Mouse (Mus musculus): ENCODE measurements around the gene Sgms2.

Sgms2 gene

GRCm38 (mm10) chr3:131488403-131488802 is 2.8 kb downstream of the Sgms2 start:
- DNase-seq (ENCODE audit: low spot score in 2 of 2) = no peak

DNA sequence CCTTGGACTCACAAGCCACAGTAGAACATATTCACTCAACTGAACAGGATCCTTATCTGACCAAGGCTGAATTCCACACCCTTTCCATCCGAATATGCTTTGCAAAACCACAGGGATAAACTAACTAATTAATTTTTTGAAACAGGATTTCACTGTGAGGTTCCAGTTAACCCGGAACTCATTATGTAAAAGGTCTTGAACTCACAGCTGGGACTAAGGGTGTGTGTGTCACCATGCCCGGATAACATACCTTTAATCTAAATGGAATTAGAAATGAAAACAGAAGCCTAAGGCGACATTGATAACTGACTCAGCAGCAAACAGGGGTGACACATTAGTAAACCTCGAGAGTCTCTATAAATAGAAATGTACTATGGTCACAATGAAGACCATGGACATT is 5.8 kb downstream of the Sgms2 start:
- no peak for DNase-seq (ENCODE audit: low spot score in 2 of 2)

GRCm38 (mm10) chr3:131483650-131484049 is 7.6 kb downstream of the Sgms2 start:
- DNase-seq (ENCODE audit: low spot score in 2 of 2) = no peak

- no peak for DNase-seq (ENCODE audit: low spot score in 2 of 2)
Measured at GRCm38 (mm10) chr3:131481976-131482712, 9.1 kb downstream of the Sgms2 start.

DNA sequence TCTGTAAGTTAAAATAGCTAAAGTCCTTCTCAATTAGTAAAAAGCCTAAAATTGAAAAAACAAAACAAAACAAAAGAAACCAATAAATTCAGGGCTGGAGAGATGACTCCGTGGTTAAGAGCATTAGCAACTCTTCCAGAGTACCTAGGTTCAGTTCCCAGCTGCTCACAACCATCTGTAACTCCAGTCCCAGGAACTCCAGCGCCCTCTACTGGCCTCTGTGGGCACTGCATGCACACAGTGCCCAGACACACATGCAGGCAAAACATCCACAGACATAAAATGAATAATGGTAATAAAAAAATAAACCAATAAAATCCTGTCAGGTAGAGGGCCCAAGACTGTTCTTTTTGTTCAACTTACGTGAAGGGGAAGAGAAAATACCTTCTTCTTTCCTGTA is 10.6 kb downstream of the Sgms2 start:
- no peak for DNase-seq (ENCODE audit: low spot score in 2 of 2)

DNA sequence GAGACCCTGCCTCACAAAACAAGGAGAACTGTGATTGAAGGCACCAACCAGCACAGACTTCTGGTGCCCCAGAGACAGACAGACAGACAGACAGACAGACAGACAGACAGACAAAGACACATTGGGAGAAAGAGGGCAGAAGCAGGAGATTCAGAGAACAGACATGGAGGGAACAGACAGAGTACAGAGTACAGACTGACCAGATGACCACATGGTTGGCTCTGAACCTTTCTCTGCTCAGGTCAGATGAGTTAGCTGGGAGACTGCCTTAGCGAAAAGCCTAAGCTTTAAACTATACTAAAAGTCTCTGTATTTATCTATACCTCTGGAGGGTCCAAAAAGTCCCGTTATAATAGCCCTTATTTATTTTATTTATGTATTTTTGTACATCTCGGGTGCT is 11.8 kb downstream of the Sgms2 start:
- DNase-seq (ENCODE audit: low spot score in 2 of 2) = no peak

GRCm38 (mm10) chr3:131476002-131476401 is 15.2 kb downstream of the Sgms2 start:
- no peak for DNase-seq (ENCODE audit: low spot score in 2 of 2)

DNA sequence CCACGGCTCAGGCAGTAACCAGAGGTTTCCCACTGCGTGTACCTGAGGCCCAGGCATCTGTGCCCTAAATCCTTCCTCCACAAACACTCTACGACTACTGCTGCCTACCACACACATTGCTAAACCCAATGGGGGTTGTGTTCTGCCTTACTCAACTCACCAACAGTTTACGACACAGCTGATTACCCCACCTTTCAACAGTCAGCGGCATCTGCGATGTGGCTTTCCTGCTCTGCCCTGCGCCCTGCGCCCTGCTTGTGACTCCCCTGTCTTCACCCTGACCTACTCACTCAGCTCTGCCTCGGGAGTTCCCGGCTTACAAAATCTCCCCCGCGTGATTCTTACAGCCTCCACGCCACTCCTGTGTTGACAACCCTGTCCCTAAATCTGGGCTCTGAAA is 16.7 kb downstream of the Sgms2 start:
- no peak for DNase-seq (ENCODE audit: low spot score in 2 of 2)

GRCm38 (mm10) chr3:131473496-131473895 is 17.7 kb downstream of the Sgms2 start:
- DNase-seq (ENCODE audit: low spot score in 2 of 2) = no peak

DNA sequence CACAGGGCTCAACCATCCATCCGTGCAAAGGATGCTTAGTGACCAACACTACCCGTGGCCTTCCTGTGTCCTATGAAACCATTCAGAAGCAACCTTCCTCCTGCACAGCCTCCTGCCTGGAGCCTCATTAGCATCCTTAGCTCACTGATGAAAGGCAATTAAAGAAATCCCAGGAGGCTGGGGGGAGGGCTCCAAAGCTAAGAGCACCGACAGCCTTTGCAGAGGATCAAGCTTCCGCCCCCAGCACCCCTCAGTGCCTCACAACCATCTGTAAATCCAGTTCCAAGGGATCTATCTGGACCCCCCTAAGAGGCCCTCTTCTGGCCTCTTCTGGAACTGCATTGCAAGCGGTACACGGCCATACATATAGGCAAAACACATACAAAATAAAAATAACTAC is 19.4 kb downstream of the Sgms2 start:
- DNase-seq (ENCODE audit: low spot score in 2 of 2) = no peak

DNA sequence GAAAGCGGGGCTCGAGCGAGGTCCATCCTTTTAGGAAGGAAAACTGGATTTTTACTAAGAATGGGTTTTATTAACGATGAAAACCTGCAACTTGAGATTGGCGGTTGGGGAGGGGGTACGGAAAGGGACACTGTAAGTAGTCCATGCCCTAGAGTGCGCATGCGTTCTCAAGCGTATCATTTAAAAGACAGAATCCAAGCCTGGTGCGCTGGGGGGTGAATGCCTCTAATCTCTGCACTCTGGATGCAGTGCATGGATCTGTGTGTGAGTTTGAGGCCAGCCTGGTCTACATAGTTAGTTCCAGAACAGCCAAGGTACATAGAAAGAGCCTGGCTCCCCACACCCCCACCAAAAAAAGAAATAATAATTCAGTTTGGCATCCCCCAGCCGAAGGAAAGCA is 19.8 kb downstream of the Sgms2 start:
- DNase-seq (ENCODE audit: low spot score in 2 of 2) = no peak

DNA sequence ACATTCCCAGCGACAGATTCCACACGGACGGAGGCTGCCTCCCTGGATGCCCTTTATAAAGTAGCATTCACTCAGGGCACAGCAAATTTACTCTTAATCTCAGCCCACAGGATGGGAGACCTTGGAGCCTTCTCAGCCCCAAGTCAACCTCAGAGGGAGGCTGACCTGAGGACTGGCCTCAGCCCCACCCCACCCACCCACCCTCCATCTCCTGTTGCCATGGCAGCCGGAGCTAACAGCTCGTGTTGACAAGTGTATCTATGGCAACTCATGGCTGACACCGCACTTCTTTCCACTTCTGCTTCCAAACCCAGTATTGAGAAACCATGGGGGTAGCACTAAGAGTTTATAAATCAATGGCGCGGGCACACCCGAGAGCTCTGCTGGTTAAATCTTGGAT is 20.4 kb downstream of the Sgms2 start:
- DNase-seq (ENCODE audit: low spot score in 2 of 2) = no peak

- DNase-seq (ENCODE audit: low spot score in 2 of 2) = no peak
Measured at GRCm38 (mm10) chr3:131469636-131470035, 21.6 kb downstream of the Sgms2 start.

DNA sequence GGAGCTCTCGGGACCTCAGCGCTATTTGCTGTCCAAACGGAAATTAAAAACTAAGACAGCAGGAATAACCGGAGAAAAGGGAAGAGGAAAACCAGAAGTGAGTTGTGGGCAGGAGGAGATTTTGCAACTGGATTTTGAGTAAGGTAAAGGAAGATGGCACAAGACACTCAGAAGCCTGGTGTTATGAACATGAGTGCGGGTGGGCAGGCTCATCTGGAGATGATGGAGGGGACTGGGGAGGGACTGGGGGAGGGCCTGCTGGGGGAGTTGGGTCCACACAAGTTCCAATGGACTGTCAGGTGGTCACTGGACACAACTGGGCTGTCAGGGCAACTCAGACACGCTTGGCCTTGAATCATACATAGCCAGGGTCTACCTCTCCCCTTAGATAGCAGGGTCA is 24.8 kb downstream of the Sgms2 start:
- DNase-seq (ENCODE audit: low spot score in 2 of 2) = no peak

DNA sequence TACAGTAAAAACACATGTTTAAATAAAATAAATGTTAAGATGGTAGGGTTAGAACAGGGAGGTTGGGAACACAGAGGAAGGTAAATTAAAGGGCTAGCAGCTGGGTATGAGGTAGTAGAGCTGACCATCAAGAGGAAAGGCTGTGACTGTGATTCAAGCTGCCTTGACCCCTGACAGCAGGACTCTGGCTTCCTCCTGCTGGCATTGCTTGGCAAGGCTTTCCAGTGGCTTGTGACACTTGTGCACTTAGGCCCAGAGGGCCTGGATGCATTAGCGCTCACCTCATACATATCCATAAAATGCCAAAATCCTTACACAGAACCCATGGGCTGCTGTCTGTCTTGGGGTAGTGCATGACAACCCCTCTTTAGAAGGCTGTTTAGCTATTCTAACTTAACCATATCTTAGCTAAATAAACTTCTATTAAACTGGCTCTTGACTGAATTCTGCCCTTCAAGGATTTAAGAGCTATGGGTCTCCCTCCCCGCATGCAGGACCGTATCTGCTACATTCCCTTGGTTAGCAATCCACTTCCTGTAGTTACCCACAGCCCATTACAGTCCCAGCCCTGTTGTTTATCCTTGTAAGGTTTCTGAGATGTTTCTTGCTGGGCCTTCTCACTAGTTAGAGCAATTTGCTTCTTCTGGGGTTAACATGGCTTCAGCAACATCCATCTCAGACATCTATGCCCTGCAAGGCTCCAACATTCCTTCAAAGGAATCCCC is 25.5 kb downstream of the Sgms2 start:
- no peak for DNase-seq (ENCODE audit: low spot score in 2 of 2)

GRCm38 (mm10) chr3:131372996-131373395 is 118.2 kb downstream of the Sgms2 start:
- DNase-seq (ENCODE audit: low spot score in 2 of 2) = no peak

GRCm38 (mm10) chr3:131368678-131369077 is 122.5 kb downstream of the Sgms2 start:
- DNase-seq (ENCODE audit: low spot score in 2 of 2) = no peak

GRCm38 (mm10) chr3:131367452-131367851 is 123.8 kb downstream of the Sgms2 start:
- DNase-seq (ENCODE audit: low spot score in 2 of 2) = no peak

- peak in 1 of 2 experiments; percentile 4 for DNase-seq (ENCODE audit: low spot score in 2 of 2)
Measured at GRCm38 (mm10) chr3:131364632-131365446, 126.4 kb downstream of the Sgms2 start.

DNA sequence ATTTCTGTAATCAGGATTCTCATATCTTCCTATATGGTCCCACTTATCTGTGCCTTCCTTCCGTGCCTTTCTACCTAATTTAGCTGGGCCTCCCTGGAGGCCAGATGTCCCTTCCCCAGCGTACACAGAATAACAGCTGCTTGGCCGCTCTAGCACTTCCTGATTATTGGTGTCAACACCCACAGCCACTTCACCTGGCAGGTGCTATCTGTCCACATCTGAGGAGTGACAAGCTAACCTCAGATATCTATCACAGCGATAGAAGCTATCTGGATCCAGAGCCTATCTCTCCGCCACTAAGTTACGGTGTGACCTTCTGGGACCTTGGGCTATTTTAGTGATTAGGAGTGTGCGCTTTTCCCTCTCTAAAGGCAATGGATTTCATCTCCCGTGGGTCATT is 127.0 kb downstream of the Sgms2 start:
- no peak for DNase-seq (ENCODE audit: low spot score in 2 of 2)

GRCm38 (mm10) chr3:131363602-131364001 is 127.6 kb downstream of the Sgms2 start:
- DNase-seq (ENCODE audit: low spot score in 2 of 2) = no peak

GRCm38 (mm10) chr3:131361960-131362359 is 129.3 kb downstream of the Sgms2 start:
- no peak for DNase-seq (ENCODE audit: low spot score in 2 of 2)

GRCm38 (mm10) chr3:131359011-131359410 is 132.2 kb downstream of the Sgms2 start:
- DNase-seq (ENCODE audit: low spot score in 2 of 2) = no peak

All from right cerebral cortex, adult 2 months (tissue).